Mouse (Mus musculus) MEL (cell line): ENCODE measurements around the gene Cdkn2aipnl. TPM values are rescaled to one million over a fixed set of nuclear protein-coding genes. Genes with fewer than 3 reads are reported as not detected.

ENCODE experiments used
- DNase-seq: peaks from one replicate; pipeline ENCODE4 v3.0.0; 2011; ENCODE audit warnings: low read depth, low spot score
- H3K27ac ChIP-seq: 2 replicates; pipeline ENCODE4 v1.5.1; 2012; ENCODE audit warnings: low read depth, mild to moderate bottlenecking, control low read depth, low read length, moderate library complexity; ENCODE audit not compliant: control insufficient read depth
- H3K27me3 ChIP-seq, 2 experiments: fragments of 150-350 bp in 1 of 2; sonication (generic) in 1 of 2; 2 replicates each; pipeline ENCODE4 v1.6.1; 2012; ENCODE audit warnings: low read length in 2 of 2, mild to moderate bottlenecking in 2 of 2, improper control_type of control experiment in 1 of 2, moderate library complexity in 1 of 2; ENCODE audit not compliant: insufficient read depth in 2 of 2, control insufficient read depth in 1 of 2
- H3K36me3 ChIP-seq, 2 experiments: 2 replicates each; pipeline ENCODE4 v1.6.1; 2012 to 2014; ENCODE audit warnings: low read length in 2 of 2, improper control_type of control experiment in 1 of 2, inconsistent platforms in 1 of 2, mild to moderate bottlenecking in 1 of 2; ENCODE audit not compliant: insufficient read depth in 2 of 2, control insufficient read depth in 1 of 2
- H3K4me1 ChIP-seq, 2 experiments: fragments of 150-350 bp in 1 of 2; sonication (generic) in 1 of 2; 2 replicates each; pipeline ENCODE4 v1.6.1; 2012; ENCODE audit warnings: low read length in 2 of 2, improper control_type of control experiment in 1 of 2, mild to moderate bottlenecking in 1 of 2; ENCODE audit not compliant: insufficient read depth in 2 of 2, control insufficient read depth in 1 of 2
- H3K4me3 ChIP-seq, 2 experiments: fragments of 150-350 bp in 1 of 2; sonication (generic) in 1 of 2; 2 replicates each; pipeline ENCODE4 v1.5.1; 2012; ENCODE audit warnings: low read depth in 2 of 2, low read length in 2 of 2, mild to moderate bottlenecking in 2 of 2, moderate library complexity in 2 of 2, control low read depth in 1 of 2, improper control_type of control experiment in 1 of 2; ENCODE audit not compliant: control insufficient read depth in 1 of 2, insufficient read depth in 1 of 2
- H3K79me2 ChIP-seq: 2 replicates; pipeline ENCODE4 v1.6.1; 2012; ENCODE audit warnings: mild to moderate bottlenecking, low read length, moderate library complexity; ENCODE audit not compliant: control insufficient read depth, poor library complexity, insufficient read depth
- H3K9ac ChIP-seq: 2 replicates; pipeline ENCODE4 v1.6.1; 2012; ENCODE audit warnings: low read depth, mild to moderate bottlenecking, control low read depth, low read length, moderate library complexity; ENCODE audit not compliant: control insufficient read depth, poor library complexity, severe bottlenecking
- H3K9me3 ChIP-seq: fragments of 150-350 bp; sonication (generic); replicated peaks from 2 replicates; pipeline ENCODE4 v1.6.1; 2012; ENCODE audit warnings: mild to moderate bottlenecking, low read length, improper control_type of control experiment, moderate library complexity; ENCODE audit not compliant: insufficient read depth
- BHLHE40 ChIP-seq: IDR thresholded peaks from 2 replicates; pipeline ENCODE4 v1.6.1; 2012; ENCODE audit warnings: low read depth, mild to moderate bottlenecking, inconsistent platforms, low read length, improper control_type of control experiment, borderline replicate concordance
- CTCF ChIP-seq, 3 experiments: IDR thresholded peaks in 2 of 3; conservative IDR thresholded peaks in 1 of 3; 2 replicates each; pipeline ENCODE4 v1.5.1; 2011 to 2012; ENCODE audit warnings: low read length in 3 of 3, low read depth in 2 of 3, mild to moderate bottlenecking in 2 of 3, improper control_type of control experiment in 1 of 3, inconsistent platforms in 1 of 3, mixed read lengths in 1 of 3, moderate library complexity in 1 of 3; ENCODE audit not compliant: control insufficient read depth in 1 of 3, insufficient read depth in 1 of 3, poor library complexity in 1 of 3, severe bottlenecking in 1 of 3
- E2F4 ChIP-seq: IDR thresholded peaks from 2 replicates; pipeline ENCODE4 v1.6.1; 2011; ENCODE audit warnings: low read depth, low read length, improper control_type of control experiment, borderline replicate concordance
- ELF1 ChIP-seq: IDR thresholded peaks from 2 replicates; pipeline ENCODE4 v1.6.1; 2014; ENCODE audit warnings: low read depth, mild to moderate bottlenecking, inconsistent platforms, low read length, improper control_type of control experiment, moderate library complexity
- EP300 ChIP-seq, 2 experiments: IDR thresholded peaks; 2 replicates each; pipeline ENCODE4 v1.6.1; 2011; ENCODE audit warnings: improper control_type of control experiment in 2 of 2, low read length in 2 of 2, low read depth in 1 of 2, mild to moderate bottlenecking in 1 of 2
- ETS1 ChIP-seq: IDR thresholded peaks from 2 replicates; pipeline ENCODE4 v1.6.1; 2012; ENCODE audit warnings: low read depth, mild to moderate bottlenecking, inconsistent platforms, low read length, improper control_type of control experiment, moderate library complexity
- GATA1 ChIP-seq: IDR thresholded peaks from 2 replicates; pipeline ENCODE4 v1.6.1; 2011; ENCODE audit warnings: low read depth, low read length, improper control_type of control experiment
- MAFK ChIP-seq: IDR thresholded peaks from 2 replicates; pipeline ENCODE4 v1.6.1; 2011; ENCODE audit warnings: low read depth, mild to moderate bottlenecking, low read length, improper control_type of control experiment, borderline replicate concordance
- MAX ChIP-seq: IDR thresholded peaks from 2 replicates; pipeline ENCODE4 v1.6.1; 2011; ENCODE audit warnings: low read length, improper control_type of control experiment
- MEF2A ChIP-seq: IDR thresholded peaks from 2 replicates; pipeline ENCODE4 v1.6.1; 2014; ENCODE audit warnings: low read depth, mild to moderate bottlenecking, inconsistent platforms, low read length, improper control_type of control experiment; ENCODE audit not compliant: poor library complexity, insufficient replicate concordance, severe bottlenecking; ENCODE audit errors: extremely low read depth
- NELFE ChIP-seq: IDR thresholded peaks from 2 replicates; pipeline ENCODE4 v1.6.1; 2011; ENCODE audit warnings: low read depth, low read length, improper control_type of control experiment
- POLR2A ChIP-seq, 2 experiments: IDR thresholded peaks; 2 replicates each; pipeline ENCODE4 v1.6.1; 2011 to 2012; ENCODE audit warnings: low read length in 2 of 2, mild to moderate bottlenecking in 2 of 2, control low read depth in 1 of 2, improper control_type of control experiment in 1 of 2, low read depth in 1 of 2, moderate library complexity in 1 of 2; ENCODE audit not compliant: control insufficient read depth in 1 of 2, insufficient read depth in 1 of 2, poor library complexity in 1 of 2
- POLR2AphosphoS2 ChIP-seq: IDR thresholded peaks from 2 replicates; pipeline ENCODE4 v1.6.1; 2011; ENCODE audit warnings: low read length, improper control_type of control experiment
- POLR2AphosphoS5 ChIP-seq: IDR thresholded peaks from 2 replicates; pipeline ENCODE4 v1.6.1; 2012; ENCODE audit warnings: low read depth, borderline replicate concordance, mild to moderate bottlenecking, inconsistent platforms, low read length, moderate library complexity, mixed read lengths
- SIN3A ChIP-seq: IDR thresholded peaks from 2 replicates; pipeline ENCODE4 v1.6.1; 2012; ENCODE audit warnings: low read length, improper control_type of control experiment, inconsistent platforms
- SMC3 ChIP-seq: IDR thresholded peaks from 2 replicates; pipeline ENCODE4 v1.6.1; 2011; ENCODE audit warnings: low read depth, low read length, improper control_type of control experiment
- TBP ChIP-seq: IDR thresholded peaks from 2 replicates; pipeline ENCODE4 v1.8.0; 2011; ENCODE audit warnings: low read depth, low read length, improper control_type of control experiment
- USF2 ChIP-seq, 2 experiments: IDR thresholded peaks; 2 replicates each; pipeline ENCODE4 v1.6.1; 2011 to 2012; ENCODE audit warnings: improper control_type of control experiment in 2 of 2, low read length in 2 of 2, borderline replicate concordance in 1 of 2, inconsistent platforms in 1 of 2, low read depth in 1 of 2, mild to moderate bottlenecking in 1 of 2; ENCODE audit not compliant: insufficient read depth in 1 of 2
- ZKSCAN1 ChIP-seq: IDR thresholded peaks from 2 replicates; pipeline ENCODE4 v1.6.1; 2012; ENCODE audit warnings: low read depth, mild to moderate bottlenecking, inconsistent platforms, low read length, improper control_type of control experiment, moderate library complexity
- ZMIZ1 ChIP-seq: IDR thresholded peaks from 2 replicates; pipeline ENCODE4 v1.6.1; 2012; ENCODE audit warnings: low read depth, mild to moderate bottlenecking, inconsistent platforms, low read length, improper control_type of control experiment, moderate library complexity
- ZNF384 ChIP-seq: IDR thresholded peaks from 2 replicates; pipeline ENCODE4 v1.6.1; 2012; ENCODE audit warnings: low read depth, mild to moderate bottlenecking, inconsistent platforms, low read length, improper control_type of control experiment
- polyA plus RNA-seq, 2 experiments: library from polyadenylated mRNA; stranded (reverse) in 1 of 2; unstranded in 1 of 2; fragments of >175 nt in 1 of 2; fragments of >200 nt in 1 of 2; gene quantifications; 2 replicates each; pipeline versions ENCODE4 v1.2.1 to v1.2.4; 2012; ENCODE audit warnings: low replicate concordance in 2 of 2, low read depth in 1 of 2; ENCODE audit not compliant: insufficient read length in 2 of 2, insufficient read depth in 1 of 2, missing spikeins in 1 of 2
- total RNA-seq: library from RNA; depleted of rRNA; stranded (reverse); fragments of 300-350 nt; gene quantifications from 2 replicates; pipeline ENCODE4 v1.2.3, GENCODE M21; 2012

The Cdkn2aipnl gene
- total and polyA plus RNA-seq, 3 experiments: 74.5 to 111 TPM; not detected in 1

DNA sequence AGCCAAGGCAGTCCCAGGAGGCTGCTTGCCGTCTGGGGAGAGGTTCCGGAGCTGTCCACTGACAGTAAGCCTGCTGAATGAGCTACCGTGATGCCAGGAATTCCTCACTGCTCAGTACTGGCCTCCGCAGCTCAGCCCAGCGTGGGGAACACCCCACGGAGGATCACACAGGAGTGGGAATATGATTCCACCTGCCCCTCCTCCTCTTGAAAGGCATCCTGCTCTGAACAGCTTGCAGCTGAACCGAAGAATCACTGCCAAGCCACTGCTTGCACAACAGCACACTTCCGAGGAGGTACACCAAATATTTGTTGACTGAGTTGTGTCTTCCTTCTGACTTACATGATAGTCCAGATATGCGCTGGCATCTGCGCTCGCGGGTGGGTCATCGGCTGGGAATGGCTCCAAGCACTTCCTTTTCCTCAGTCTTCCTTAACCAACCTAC is 26.9 kb upstream of the Cdkn2aipnl start:
- Histone ChIP-seq H3K79me2 (no peaks in the 10 kb centered on the region), H3K4me1 (no peaks in the 10 kb centered on the region), H3K27ac (no peak overlapping the region), H3K4me3 (no peak overlapping the region), H3K9me3 (no peaks in the 10 kb centered on the region), H3K27me3 (peaks cover 0 to 1% of the 10 kb centered on the region in 2 experiments; a peak in 1 of 4 replicates), H3K9ac (no peak overlapping the region), H3K36me3 (no peaks in the 10 kb centered on the region)
- no peak for DNase-seq
- TF ChIP-seq ZNF384 (no peak), MAX (no peak), TBP (no peak), ETS1 (no peak), GATA1 (no peak), POLR2A (IDR thresholded peaks at IDR 0.05; ENCODE audit: control insufficient read depth in 1 of 2, insufficient read depth in 1 of 2, low read depth in 1 of 2, low read length in 2 of 2, poor library complexity in 1 of 2) (no peak), ZMIZ1 (no peak), POLR2AphosphoS2 (no peak), SMC3 (no peak), MEF2A (no peak), POLR2AphosphoS5 (no peak), USF2 (IDR thresholded peaks at IDR 0.05; ENCODE audit: borderline replicate concordance in 1 of 2, insufficient read depth in 1 of 2, low read depth in 1 of 2, low read length in 2 of 2) (no peak), NELFE (no peak), SIN3A (no peak), ELF1 (no peak), EP300 (IDR thresholded peaks at IDR 0.05; ENCODE audit: low read depth in 1 of 2, low read length in 2 of 2) (no peak), BHLHE40 (no peak), CTCF (IDR thresholded peaks at IDR 0.05 in 2 of 3, conservative IDR thresholded peaks at IDR 0.05 in 1 of 3; ENCODE audit: control insufficient read depth in 1 of 3, insufficient read depth in 1 of 3, low read depth in 2 of 3, low read length in 3 of 3, poor library complexity in 1 of 3, severe bottlenecking in 1 of 3) (no peak), E2F4 (no peak)

DNA sequence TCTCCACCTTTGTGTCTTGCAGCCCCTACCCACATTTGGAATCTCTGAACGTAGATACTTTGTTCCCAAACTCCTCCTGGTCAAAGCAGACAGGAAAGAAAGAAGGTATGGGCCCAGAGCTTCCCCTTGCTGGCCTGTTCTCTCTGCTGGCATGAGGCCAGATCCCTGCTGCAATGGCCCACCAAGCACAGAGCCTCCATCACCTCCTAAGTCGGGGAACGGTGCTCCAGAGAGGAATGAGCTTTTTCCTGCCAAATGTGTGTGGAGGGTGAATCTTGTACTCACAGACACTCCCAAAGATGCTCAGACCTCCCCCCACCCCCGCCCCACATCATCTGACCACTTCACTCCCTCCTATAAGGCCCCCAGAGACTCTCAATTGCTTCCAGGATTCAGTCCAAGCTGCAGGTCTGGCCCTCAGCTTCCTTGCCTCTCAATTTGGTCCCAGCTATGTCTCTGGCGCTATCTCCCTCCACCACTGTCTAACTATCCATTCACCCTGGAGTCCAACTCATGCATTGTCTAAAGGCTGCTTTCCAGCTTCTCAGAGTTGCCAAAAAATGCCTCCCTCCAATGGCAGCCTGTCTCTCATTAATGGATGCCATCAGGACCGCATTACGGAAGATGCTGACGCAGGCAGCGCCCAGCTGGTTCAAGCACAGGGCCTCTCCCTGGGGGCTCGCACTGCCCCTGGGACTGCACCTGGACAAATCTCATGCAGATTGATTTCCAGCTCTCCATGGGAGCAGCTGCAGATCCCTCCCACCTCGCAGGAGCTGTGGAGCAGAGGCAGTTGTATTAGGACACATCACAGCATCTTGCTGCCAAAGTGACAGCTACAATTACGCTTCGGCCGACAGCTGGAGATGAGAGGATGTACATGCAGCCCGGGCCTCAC is 24.6 kb upstream of the Cdkn2aipnl start:
- no peaks in the 10 kb centered on the region for H3K79me2 ChIP-seq
- TF ChIP-seq CTCF (IDR thresholded peaks at IDR 0.05 in 2 of 3, conservative IDR thresholded peaks at IDR 0.05 in 1 of 3; ENCODE audit: control insufficient read depth in 1 of 3, insufficient read depth in 1 of 3, low read depth in 2 of 3, low read length in 3 of 3, poor library complexity in 1 of 3, severe bottlenecking in 1 of 3) (no peak), POLR2A (IDR thresholded peaks at IDR 0.05; ENCODE audit: control insufficient read depth in 1 of 2, insufficient read depth in 1 of 2, low read depth in 1 of 2, low read length in 2 of 2, poor library complexity in 1 of 2) (no peak), ETS1 (no peak), MAFK (no peak), ZKSCAN1 (no peak)
- TF ChIP-seq, all 39 proteins: peak for 0
- H3K27ac ChIP-seq: no peak overlapping the region
- H3K4me1 ChIP-seq: peaks cover 0 to 7% of the 10 kb centered on the region in 2 experiments; a peak in 1 of 4 replicates
- peaks cover 0 to 1% of the 10 kb centered on the region in 2 experiments; a peak in 1 of 4 replicates for H3K27me3 ChIP-seq
- no peaks in the 10 kb centered on the region for H3K9me3 ChIP-seq
- no peaks in the 10 kb centered on the region for H3K36me3 ChIP-seq
- H3K4me3 ChIP-seq: no peak overlapping the region
- DNase-seq: no peak
- H3K9ac ChIP-seq: no peak overlapping the region
